Mouse (Mus musculus): ENCODE results near the gene Ptdss2. TPM values are rescaled to one million over a fixed set of nuclear protein-coding genes. Genes with fewer than 3 reads are reported as not detected.
A peak's percentile ranks its signal among the peaks of the same experiment; 100 is the strongest.

Ptdss2 gene
- polyA plus RNA-seq, 1 experiment: 20.5 TPM

DNA sequence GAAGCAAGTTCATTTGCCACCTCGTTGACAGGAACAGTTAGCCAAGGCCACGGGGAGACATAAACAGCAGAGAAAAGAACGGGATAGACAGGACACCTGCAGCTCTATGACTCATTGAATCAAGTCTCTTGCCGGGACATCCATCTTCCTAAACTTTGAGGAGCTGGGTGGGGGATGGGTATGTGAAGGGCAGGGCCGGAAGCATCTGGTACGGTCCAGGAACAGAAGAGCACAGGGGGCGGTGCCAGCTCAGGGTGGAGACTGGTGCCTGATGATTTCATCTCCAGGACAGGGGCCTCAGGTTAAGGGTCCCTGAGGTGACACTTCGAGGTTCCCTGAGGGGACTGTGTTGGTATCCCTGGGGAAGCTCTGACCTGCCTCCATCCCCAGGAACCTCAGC, 34.3 kb upstream of the Ptdss2 start:
- no peak overlapping the region for H3K4me3 ChIP-seq (ENCODE audit: insufficient read depth, poor library complexity, severe bottlenecking)
- H3K79me3 ChIP-seq (ENCODE audit: low read depth): no peaks in the 10 kb centered on the region
- no peaks in the 10 kb centered on the region for H3K79me2 ChIP-seq (ENCODE audit: control insufficient read depth, insufficient read depth)
- H3K36me3 ChIP-seq (ENCODE audit: control insufficient read depth, insufficient read depth): no peaks in the 10 kb centered on the region
- H3ac ChIP-seq (ENCODE audit: control insufficient read depth, insufficient read length, low read depth): no peak overlapping the region
- H3K27me3 ChIP-seq (ENCODE audit: control insufficient read depth, insufficient read depth, insufficient read length): no peaks in the 10 kb centered on the region
- TF ChIP-seq CTCF (IDR thresholded peaks at IDR 0.05; ENCODE audit: control insufficient read depth, insufficient read depth, insufficient read length): no peak
- TF ChIP-seq FOSL1 (IDR thresholded peaks at IDR 0.05; ENCODE audit: insufficient read depth, low read length, poor library complexity, severe bottlenecking): no peak
- TF ChIP-seq MYOG (IDR thresholded peaks at IDR 0.05; ENCODE audit: control insufficient read depth, extremely low read depth, insufficient read length): no peak
- no peak for TF ChIP-seq USF1 (IDR thresholded peaks at IDR 0.05; ENCODE audit: low read depth)
- no peak for TF ChIP-seq MAX (IDR thresholded peaks at IDR 0.05)
- TF ChIP-seq MYOD1 (IDR thresholded peaks at IDR 0.05; ENCODE audit: control insufficient read depth, insufficient read length, low read depth): no peak
- no peak for TF ChIP-seq CEBPB (IDR thresholded peaks at IDR 0.05; ENCODE audit: low read depth)

GRCm38 (mm10) chr7:141088473-141088872, 33.7 kb upstream of the Ptdss2 start:
- TF ChIP-seq FOSL1 (IDR thresholded peaks at IDR 0.05; ENCODE audit: insufficient read depth, low read length, poor library complexity, severe bottlenecking) (no peak), MAX (IDR thresholded peaks at IDR 0.05) (no peak), MYOG (IDR thresholded peaks at IDR 0.05; ENCODE audit: control insufficient read depth, extremely low read depth, insufficient read length) (no peak), USF1 (IDR thresholded peaks at IDR 0.05; ENCODE audit: low read depth) (no peak), MYOD1 (IDR thresholded peaks at IDR 0.05; ENCODE audit: control insufficient read depth, insufficient read length, low read depth) (no peak), CTCF (IDR thresholded peaks at IDR 0.05; ENCODE audit: control insufficient read depth, insufficient read depth, insufficient read length) (no peak), CEBPB (IDR thresholded peaks at IDR 0.05; ENCODE audit: low read depth) (no peak)
- H3K4me3 ChIP-seq (ENCODE audit: insufficient read depth, poor library complexity, severe bottlenecking): no peak overlapping the region

GRCm38 (mm10) chr7:141090228-141090627, 32.0 kb upstream of the Ptdss2 start:
- Histone ChIP-seq H3K79me2 (ENCODE audit: control insufficient read depth, insufficient read depth) (no peaks in the 10 kb centered on the region), H3K79me3 (ENCODE audit: low read depth) (no peaks in the 10 kb centered on the region), H3K27me3 (ENCODE audit: control insufficient read depth, insufficient read depth, insufficient read length) (no peaks in the 10 kb centered on the region), H3ac (ENCODE audit: control insufficient read depth, insufficient read length, low read depth) (no peak overlapping the region), H3K4me3 (ENCODE audit: insufficient read depth, poor library complexity, severe bottlenecking) (no peak overlapping the region), H3K36me3 (ENCODE audit: control insufficient read depth, insufficient read depth) (no peaks in the 10 kb centered on the region)
- no peak for TF ChIP-seq MYOD1 (IDR thresholded peaks at IDR 0.05; ENCODE audit: control insufficient read depth, insufficient read length, low read depth)
- no peak for TF ChIP-seq CTCF (IDR thresholded peaks at IDR 0.05; ENCODE audit: control insufficient read depth, insufficient read depth, insufficient read length)

More at GRCm38 (mm10) chr7:141088473-141088872, 33.7 kb upstream of the Ptdss2 start:
- no peaks in the 10 kb centered on the region for H3K79me2 ChIP-seq (ENCODE audit: control insufficient read depth, insufficient read depth)
- no peak overlapping the region for H3ac ChIP-seq (ENCODE audit: control insufficient read depth, insufficient read length, low read depth)
- no peaks in the 10 kb centered on the region for H3K79me3 ChIP-seq (ENCODE audit: low read depth)
- no peaks in the 10 kb centered on the region for H3K27me3 ChIP-seq (ENCODE audit: control insufficient read depth, insufficient read depth, insufficient read length)
- H3K36me3 ChIP-seq (ENCODE audit: control insufficient read depth, insufficient read depth): no peaks in the 10 kb centered on the region

DNA sequence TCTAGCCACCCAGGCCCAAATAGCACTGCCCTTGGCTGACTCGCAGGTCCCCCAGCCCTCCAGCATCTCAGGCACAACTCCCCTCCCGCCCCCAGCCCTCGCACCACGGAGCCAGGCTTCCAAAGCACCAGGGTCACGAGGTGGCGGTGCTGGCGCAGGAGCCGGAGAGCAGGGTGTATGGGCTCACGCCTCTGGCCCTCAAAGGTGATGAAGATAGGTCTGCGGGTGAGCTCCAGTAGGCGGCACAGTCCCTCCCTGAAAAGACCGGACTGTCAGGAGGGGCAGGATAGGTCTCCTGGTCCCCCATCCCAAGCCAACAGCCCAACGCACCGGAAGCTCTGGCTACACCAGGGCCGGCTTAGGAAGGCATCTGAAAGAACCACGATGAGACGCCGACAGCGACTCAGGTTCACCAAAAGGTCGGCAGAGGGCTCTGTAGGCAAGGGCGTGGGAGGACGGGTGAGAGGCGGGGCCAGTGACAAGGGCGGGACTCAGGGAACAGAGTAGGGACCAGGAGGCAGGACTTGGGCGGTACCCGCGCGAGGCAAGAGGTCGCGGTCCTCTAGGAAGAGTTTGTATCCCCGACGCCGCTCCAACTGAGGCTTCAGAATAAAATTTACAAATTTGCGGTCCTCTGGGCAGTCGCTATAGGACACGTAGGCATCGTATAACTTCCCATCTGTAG, 30.0 kb upstream of the Ptdss2 start:
- H3K79me2 ChIP-seq (ENCODE audit: control insufficient read depth, insufficient read depth): no peaks in the 10 kb centered on the region
- TF ChIP-seq CTCF (IDR thresholded peaks at IDR 0.05; ENCODE audit: control insufficient read depth, insufficient read depth, insufficient read length) (peak; percentile 57), MAX (IDR thresholded peaks at IDR 0.05) (no peak)
- H3ac ChIP-seq (ENCODE audit: control insufficient read depth, insufficient read length, low read depth): no peak overlapping the region
- H3K36me3 ChIP-seq (ENCODE audit: control insufficient read depth, insufficient read depth): no peaks in the 10 kb centered on the region
- H3K27me3 ChIP-seq (ENCODE audit: control insufficient read depth, insufficient read depth, insufficient read length): no peaks in the 10 kb centered on the region
- no peaks in the 10 kb centered on the region for H3K79me3 ChIP-seq (ENCODE audit: low read depth)
- H3K4me3 ChIP-seq (ENCODE audit: insufficient read depth, poor library complexity, severe bottlenecking): no peak overlapping the region

DNA sequence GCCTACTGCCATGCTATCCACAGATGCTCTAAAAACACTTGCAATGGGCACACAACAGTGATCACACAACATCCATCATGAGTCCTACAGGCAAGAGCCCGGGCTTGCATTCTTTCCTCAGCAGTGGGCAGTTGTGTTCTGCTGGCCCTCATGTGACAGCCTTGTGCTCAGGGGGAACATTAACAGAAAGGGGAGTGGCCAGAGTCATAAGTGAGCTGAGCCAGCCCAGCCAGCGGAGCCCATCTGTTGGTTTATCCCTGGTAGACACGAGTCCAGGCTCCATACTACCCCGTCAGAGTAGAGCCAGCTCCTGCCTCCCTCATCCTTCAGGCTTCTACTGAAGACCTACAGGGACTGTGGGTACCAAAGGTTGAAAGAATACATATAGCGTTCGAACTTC, 28.2 kb upstream of the Ptdss2 start:
- Histone ChIP-seq H3ac (ENCODE audit: control insufficient read depth, insufficient read length, low read depth) (no peak overlapping the region), H3K36me3 (ENCODE audit: control insufficient read depth, insufficient read depth) (no peaks in the 10 kb centered on the region), H3K4me3 (ENCODE audit: insufficient read depth, poor library complexity, severe bottlenecking) (no peak overlapping the region), H3K79me2 (ENCODE audit: control insufficient read depth, insufficient read depth) (no peaks in the 10 kb centered on the region), H3K79me3 (ENCODE audit: low read depth) (no peaks in the 10 kb centered on the region), H3K27me3 (ENCODE audit: control insufficient read depth, insufficient read depth, insufficient read length) (no peaks in the 10 kb centered on the region)
- TF ChIP-seq CTCF (IDR thresholded peaks at IDR 0.05; ENCODE audit: control insufficient read depth, insufficient read depth, insufficient read length) (no peak), USF1 (IDR thresholded peaks at IDR 0.05; ENCODE audit: low read depth) (no peak), CEBPB (IDR thresholded peaks at IDR 0.05; ENCODE audit: low read depth) (no peak), MYOG (IDR thresholded peaks at IDR 0.05; ENCODE audit: control insufficient read depth, extremely low read depth, insufficient read length) (no peak), MAX (IDR thresholded peaks at IDR 0.05) (no peak)

- Histone ChIP-seq H3ac (ENCODE audit: control insufficient read depth, insufficient read length, low read depth) (no peak overlapping the region), H3K4me3 (ENCODE audit: insufficient read depth, poor library complexity, severe bottlenecking) (no peak overlapping the region), H3K27me3 (ENCODE audit: control insufficient read depth, insufficient read depth, insufficient read length) (no peaks in the 10 kb centered on the region), H3K36me3 (ENCODE audit: control insufficient read depth, insufficient read depth) (no peaks in the 10 kb centered on the region), H3K79me2 (ENCODE audit: control insufficient read depth, insufficient read depth) (no peaks in the 10 kb centered on the region), H3K79me3 (ENCODE audit: low read depth) (no peaks in the 10 kb centered on the region)
- no peak for TF ChIP-seq MYOG (IDR thresholded peaks at IDR 0.05; ENCODE audit: control insufficient read depth, extremely low read depth, insufficient read length)
- no peak for TF ChIP-seq FOSL1 (IDR thresholded peaks at IDR 0.05; ENCODE audit: insufficient read depth, low read length, poor library complexity, severe bottlenecking)
- no peak for TF ChIP-seq CTCF (IDR thresholded peaks at IDR 0.05; ENCODE audit: control insufficient read depth, insufficient read depth, insufficient read length)
- no peak for TF ChIP-seq CEBPB (IDR thresholded peaks at IDR 0.05; ENCODE audit: low read depth)
These were observed 27.5 kb upstream of the Ptdss2 start for GRCm38 (mm10) chr7:141094487-141095205.

All from C2C12 (cell line).